ENCODE assay signal across 16 mouse cellular contexts in the genomic region with DNA sequence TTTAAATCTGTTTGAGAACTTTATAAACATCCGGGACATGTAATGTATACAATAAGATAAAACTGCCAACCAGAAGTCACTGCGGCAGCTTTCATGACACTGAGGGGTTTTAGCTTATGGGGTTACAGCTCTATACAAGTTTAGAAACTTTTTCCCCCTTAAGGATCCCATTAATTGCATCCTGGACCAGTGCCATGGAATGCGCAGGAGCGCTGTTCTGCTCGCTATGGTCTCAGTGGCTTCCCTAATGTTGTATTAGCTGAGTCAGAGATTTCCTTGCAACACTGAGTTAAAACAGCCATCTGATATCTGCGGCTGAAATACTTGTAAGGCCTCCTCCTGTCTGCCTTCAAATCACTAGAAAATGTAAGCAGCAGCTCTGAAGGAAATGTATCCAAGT.
A peak's percentile ranks its signal among the peaks of the same experiment; 100 is the strongest.
DNase-seq lines count a peak whose midpoint lies in the region; ATAC-seq lines count a peak whose summit lies in the region.
"Had no signal": no experiment of that assay in that cellular context is flagged by ENCODE, and none has a peak within 500 bp of the region (broad histone marks: within the 10 kb centered on the region; RNA-seq: fewer than 3 reads in every experiment).

No protein-coding gene starts in this region.

- no peaks in the 10 kb centered on the region for H3K36me3 ChIP-seq in kidney, embryonic 14.5 days (ENCODE audit: control insufficient read depth, insufficient read depth, low read length)
- peaks cover 17% of the 10 kb centered on the region for H3K36me3 ChIP-seq in lung, embryonic 16.5 days (ENCODE audit: control insufficient read depth, insufficient read depth, low read length)
- no peaks in the 10 kb centered on the region for H3K36me3 ChIP-seq in embryonic facial prominence, embryonic 14.5 days (ENCODE audit: control insufficient read depth, insufficient read depth, low read length)
- H3K36me3 ChIP-seq in stomach, embryonic 15.5 days: no peaks in the 10 kb centered on the region
- H3K36me3 ChIP-seq: forebrain, embryonic 12.5 days; heart, embryonic 12.5 days had no signal

- peaks cover 9% of the 10 kb centered on the region; the same call in 1 of the 2 replicates for H3K4me1 ChIP-seq in kidney, embryonic 14.5 days (ENCODE audit: control insufficient read depth, insufficient read depth, low read length)
- peaks cover 23% of the 10 kb centered on the region; the same call in 1 of the 2 replicates for H3K4me1 ChIP-seq in lung, embryonic 16.5 days (replicated peaks; ENCODE audit: control insufficient read depth, insufficient read depth, low read length)
- H3K4me1 ChIP-seq in embryonic facial prominence, embryonic 14.5 days (ENCODE audit: control insufficient read depth, insufficient read depth, low read length): no peaks in the 10 kb centered on the region
- peaks cover 14% of the 10 kb centered on the region for H3K4me1 ChIP-seq in stomach, embryonic 15.5 days

- H3K27me3 ChIP-seq in kidney, embryonic 14.5 days (ENCODE audit: control insufficient read depth, insufficient read depth, low read length): no peaks in the 10 kb centered on the region
- no peaks in the 10 kb centered on the region for H3K27me3 ChIP-seq in lung, embryonic 16.5 days (ENCODE audit: control insufficient read depth, insufficient read depth, low read depth, low read length)
- H3K27me3 ChIP-seq in embryonic facial prominence, embryonic 14.5 days (replicated peaks; ENCODE audit: control insufficient read depth, insufficient read depth, low read length): no peaks in the 10 kb centered on the region
- peaks cover 5% of the 10 kb centered on the region; the same call in 1 of the 2 replicates for H3K27me3 ChIP-seq in stomach, embryonic 15.5 days (replicated peaks)
- H3K27me3 ChIP-seq: forebrain, embryonic 12.5 days had no signal

- peak; percentile 65 for ATAC-seq in kidney, embryonic 14.5 days (ENCODE audit: low FRiP score, low TSS enrichment)
- peak; percentile 95 for ATAC-seq in lung, embryonic 16.5 days (ENCODE audit: low read depth)
- ATAC-seq in embryonic facial prominence, embryonic 14.5 days (ENCODE audit: low read depth): peak; percentile 79
- peak; percentile 25; the same call in 1 of the 2 replicates for ATAC-seq in stomach, embryonic 15.5 days (ENCODE audit: insufficient read depth, low FRiP score, low read depth)
- ATAC-seq: activated CD4-positive, CD25-positive, alpha-beta regulatory T cell, adult 4 months had no signal

- H3K27ac ChIP-seq in kidney, embryonic 14.5 days (ENCODE audit: low read depth, low read length): no peak overlapping the region
- H3K27ac ChIP-seq in lung, embryonic 16.5 days (ENCODE audit: low read length): peak overlapping the region; percentile 84
- H3K27ac ChIP-seq in embryonic facial prominence, embryonic 14.5 days (replicated peaks; ENCODE audit: low read depth, low read length): no peak overlapping the region
- H3K27ac ChIP-seq in stomach, embryonic 15.5 days: peak overlapping the region; percentile 11; the same call in 1 of the 2 replicates
- H3K27ac ChIP-seq: forebrain, embryonic 12.5 days; macrophage had no signal

- H3K4me2 ChIP-seq in kidney, embryonic 14.5 days (replicated peaks; ENCODE audit: low read depth, low read length): no peak overlapping the region
- H3K4me2 ChIP-seq in lung, embryonic 16.5 days (ENCODE audit: low read depth, low read length): no peak overlapping the region
- H3K4me2 ChIP-seq in embryonic facial prominence, embryonic 14.5 days (ENCODE audit: low read depth, low read length): no peak overlapping the region
- H3K4me2 ChIP-seq in stomach, embryonic 15.5 days: no peak overlapping the region
- H3K4me2 ChIP-seq: forebrain, embryonic 12.5 days; heart, embryonic 12.5 days had no signal

- H3K4me3 ChIP-seq in kidney, embryonic 14.5 days (ENCODE audit: low read length): no peak overlapping the region
- no peak overlapping the region for H3K4me3 ChIP-seq in lung, embryonic 16.5 days (ENCODE audit: low read length)
- no peak overlapping the region for H3K4me3 ChIP-seq in embryonic facial prominence, embryonic 14.5 days (ENCODE audit: low read depth, low read length)
- H3K4me3 ChIP-seq in stomach, embryonic 15.5 days (replicated peaks): no peak overlapping the region
- H3K4me3 ChIP-seq: forebrain, embryonic 12.5 days; heart, embryonic 12.5 days had no signal

- WGBS in kidney, embryonic 14.5 days: 40% methylated on average over 6 of the region's 6 CpGs
- 14% methylated on average over 6 of the region's 6 CpGs for WGBS in lung, embryonic 16.5 days
- 20% methylated on average over 6 of the region's 6 CpGs for WGBS in embryonic facial prominence, embryonic 14.5 days
- 27% methylated on average over 6 of the region's 6 CpGs for WGBS in stomach, embryonic 15.5 days

- H3K9ac ChIP-seq in kidney, embryonic 14.5 days (ENCODE audit: low read depth, low read length): no peak overlapping the region
- H3K9ac ChIP-seq in lung, embryonic 16.5 days (ENCODE audit: low read length): no peak overlapping the region
- no peak overlapping the region for H3K9ac ChIP-seq in embryonic facial prominence, embryonic 14.5 days (ENCODE audit: low read depth, low read length)
- H3K9ac ChIP-seq in stomach, embryonic 15.5 days: no peak overlapping the region
- H3K9ac ChIP-seq: forebrain, embryonic 12.5 days; heart, embryonic 12.5 days had no signal

- no peak for DNase-seq in kidney, adult 9 months
- no peak for DNase-seq in lung, postnatal 36 days
- DNase-seq in embryonic facial prominence, embryonic 14.5 days (ENCODE audit: low spot score): peak; percentile 90
- DNase-seq in B cell, adult 2 months: no peak
- DNase-seq in adrenal gland, adult 8-10 months: no peak
- DNase-seq: cerebellum, adult 18-20 months; gastrocnemius, postnatal 10 days; kidney, postnatal 25 days; thymus, postnatal 36 days had no signal

- no peaks in the 10 kb centered on the region for H3K9me3 ChIP-seq in kidney, embryonic 14.5 days (ENCODE audit: control insufficient read depth, low read length)
- H3K9me3 ChIP-seq in lung, embryonic 16.5 days (ENCODE audit: control insufficient read depth, low read length): no peaks in the 10 kb centered on the region
- H3K9me3 ChIP-seq in embryonic facial prominence, embryonic 14.5 days (ENCODE audit: control insufficient read depth, low read length): no peaks in the 10 kb centered on the region
- H3K9me3 ChIP-seq in stomach, embryonic 15.5 days: no peaks in the 10 kb centered on the region
- H3K9me3 ChIP-seq: forebrain, embryonic 12.5 days; heart, embryonic 12.5 days had no signal

Comparison
In these comparisons a context has a peak if more than half of its experiments do, and no peak if none do; other contexts are left out.
1. ATAC-seq: peak in every context shown above with its lines; median percentile 95 in lung, embryonic 16.5 days; 79 in embryonic facial prominence, embryonic 14.5 days; 65 in kidney, embryonic 14.5 days; 25 in stomach, embryonic 15.5 days.
2. H3K27ac ChIP-seq: peak in lung, embryonic 16.5 days (single experiment) and stomach, embryonic 15.5 days (single experiment); none in kidney, embryonic 14.5 days (single experiment) and embryonic facial prominence, embryonic 14.5 days (single experiment).